Mouse (Mus musculus) macrophage (primary cell): Measurements from ENCODE around the gene Cep128. TPM values are rescaled to one million over a fixed set of nuclear protein-coding genes. Genes with fewer than 3 reads are reported as not detected.

Experiments
- H3K27ac ChIP-seq: fragments of 350-480 bp; formaldehyde crosslinking; 2 replicates; pipeline ENCODE4 v1.9.0; 2021
- H3K36me3 ChIP-seq: fragments of 350-480 bp; formaldehyde crosslinking; 2 replicates; pipeline ENCODE4 v1.9.0; 2021; ENCODE audit errors: inconsistent target
- H3K4me3 ChIP-seq: fragments of 350-480 bp; formaldehyde crosslinking; 2 replicates; pipeline ENCODE4 v1.9.0; 2021; ENCODE audit errors: inconsistent target
- H3K79me2 ChIP-seq: fragments of 350-480 bp; formaldehyde crosslinking; 2 replicates; pipeline ENCODE4 v1.9.0; 2021; ENCODE audit errors: inconsistent target
- WGBS: methylation state at CpG from one replicate; pipeline ENCODE4 v1.1.7; 2026; ENCODE audit warnings: inconsistent platforms; ENCODE audit not compliant: missing documents; 5-methylcytosine and 5-hydroxymethylcytosine counted together
- polyA plus RNA-seq: library from polyadenylated mRNA; stranded (reverse); fragments of 250-400 nt; gene quantifications from 3 replicates; pipeline ENCODE4 v1.2.4, GENCODE M21; 2018; ENCODE audit warnings: inconsistent platforms

Cep128 gene
- polyA plus RNA-seq, 1 experiment from 2014 or later = 17.9 TPM

DNA sequence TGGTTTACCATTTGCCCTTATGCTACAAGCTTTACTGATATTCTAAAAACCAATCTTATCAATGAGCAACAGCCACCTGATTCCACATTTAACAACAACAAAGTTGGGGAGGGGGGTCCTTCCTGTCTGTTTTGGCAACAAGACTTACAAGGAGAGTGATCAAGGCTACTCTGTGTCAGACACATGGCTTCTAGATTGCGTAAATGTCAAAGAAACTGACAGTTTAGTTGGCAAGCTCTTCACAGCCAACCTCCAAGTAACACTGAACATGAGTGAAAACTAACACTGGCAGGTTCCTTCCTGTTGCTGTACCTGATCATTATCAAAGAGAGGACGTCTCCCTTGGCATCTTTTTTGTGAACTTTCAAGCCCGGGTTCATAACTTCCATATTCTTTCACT is 115.2 kb downstream of the Cep128 start:
- Histone ChIP-seq H3K79me2 (no peaks in the 10 kb centered on the region), H3K27ac (no peak overlapping the region), H3K36me3 (no peaks in the 10 kb centered on the region), H3K4me3 (no peak overlapping the region)
- 48% methylated on average over 3 of the region's 3 CpGs for WGBS

DNA sequence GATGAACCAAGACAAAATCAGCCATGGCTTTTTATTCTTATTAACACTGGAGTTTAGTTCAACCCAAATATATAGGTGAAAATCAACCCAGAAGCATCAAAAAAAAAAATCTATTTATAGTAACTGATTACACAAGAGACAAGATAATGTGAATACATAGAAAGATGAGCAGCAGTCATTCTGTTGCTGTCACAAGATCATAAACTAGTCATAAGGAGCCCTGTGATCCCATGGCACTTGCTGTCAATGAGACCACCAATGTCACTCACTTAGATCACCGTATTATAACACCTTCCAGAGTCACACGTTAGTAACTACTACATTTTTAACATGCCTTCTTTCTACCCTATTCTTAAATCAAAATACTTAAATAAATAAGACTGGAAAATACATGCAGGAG is 118.2 kb downstream of the Cep128 start:
- H3K27ac ChIP-seq = peak overlapping the region; percentile 41
- WGBS = 71% methylated on average over 2 of the region's 2 CpGs
- no peaks in the 10 kb centered on the region for H3K79me2 ChIP-seq
- H3K36me3 ChIP-seq = no peaks in the 10 kb centered on the region
- H3K4me3 ChIP-seq = no peak overlapping the region

DNA sequence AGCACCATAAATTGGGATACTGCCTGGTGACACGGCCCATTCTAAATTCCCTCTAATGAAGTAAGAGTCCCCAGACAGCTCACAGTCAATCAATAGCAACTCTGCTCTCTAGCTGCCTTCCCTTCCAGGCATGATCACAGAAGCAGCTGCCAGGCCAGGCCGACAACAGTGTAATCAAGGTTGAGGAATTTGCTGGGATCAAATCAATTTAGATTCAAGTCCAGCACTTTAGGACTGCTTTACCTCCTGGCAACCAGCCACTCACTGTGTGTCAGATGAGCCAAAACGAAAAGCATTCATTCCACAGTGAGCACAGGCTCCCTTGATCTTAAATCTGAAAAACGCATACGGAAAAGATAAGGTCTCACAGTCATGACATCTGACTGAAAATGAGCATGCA is 118.7 kb downstream of the Cep128 start:
- Histone ChIP-seq H3K27ac (peak overlapping the region; percentile 35; the same call in 1 of the 2 replicates), H3K36me3 (no peaks in the 10 kb centered on the region), H3K4me3 (no peak overlapping the region), H3K79me2 (no peaks in the 10 kb centered on the region)
- 90% methylated on average over 5 of the region's 5 CpGs for WGBS

DNA sequence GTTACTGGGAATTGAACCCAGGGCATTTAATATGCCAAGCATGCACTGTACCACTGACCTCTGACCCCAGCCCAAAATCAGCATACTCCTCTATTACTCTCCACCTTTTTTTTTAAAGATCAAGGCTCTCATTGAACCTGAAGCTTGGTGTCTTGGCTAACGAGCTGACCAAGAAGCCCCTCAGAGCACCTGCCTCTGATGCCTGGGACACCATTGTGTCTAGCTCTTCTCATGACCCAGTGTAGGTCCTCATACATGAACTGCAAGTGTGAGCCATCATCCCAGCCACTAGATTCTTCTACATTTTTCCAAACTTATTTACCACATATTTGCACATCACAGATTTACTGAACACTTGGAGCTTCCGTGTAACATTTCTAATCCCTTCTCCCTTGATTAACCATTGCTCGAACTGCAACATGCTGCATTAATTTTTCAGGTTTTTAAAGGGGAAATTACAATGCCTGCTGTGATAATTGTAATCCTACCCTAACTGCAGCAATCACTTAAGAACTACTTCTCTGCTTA is 119.3 kb downstream of the Cep128 start:
- Histone ChIP-seq H3K27ac (no peak overlapping the region), H3K36me3 (no peaks in the 10 kb centered on the region), H3K79me2 (no peaks in the 10 kb centered on the region), H3K4me3 (no peak overlapping the region)
- 96% methylated on average over 3 of the region's 3 CpGs for WGBS

DNA sequence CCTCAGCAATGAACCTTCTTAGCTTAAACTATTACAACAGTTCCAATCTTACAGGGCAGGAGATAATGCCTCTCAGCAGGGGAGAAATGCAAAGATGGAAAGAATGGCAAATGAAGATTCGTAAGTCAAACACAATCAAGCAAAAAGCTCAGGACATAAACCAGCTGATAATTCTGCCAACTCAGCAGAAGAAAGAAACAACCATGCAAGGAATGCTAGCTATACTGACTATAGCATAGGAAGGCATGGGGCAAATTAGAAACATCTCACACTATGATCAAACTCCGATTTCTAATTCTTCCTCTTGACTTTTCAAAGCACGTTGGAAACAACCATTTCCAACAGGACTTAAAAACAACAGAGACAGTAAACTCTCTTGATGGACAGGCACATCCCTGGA is 120.5 kb downstream of the Cep128 start:
- H3K79me2 ChIP-seq = no peaks in the 10 kb centered on the region
- no peak overlapping the region for H3K4me3 ChIP-seq
- H3K27ac ChIP-seq = no peak overlapping the region
- H3K36me3 ChIP-seq = no peaks in the 10 kb centered on the region
- 90% methylated on average over 3 of the region's 3 CpGs for WGBS

DNA sequence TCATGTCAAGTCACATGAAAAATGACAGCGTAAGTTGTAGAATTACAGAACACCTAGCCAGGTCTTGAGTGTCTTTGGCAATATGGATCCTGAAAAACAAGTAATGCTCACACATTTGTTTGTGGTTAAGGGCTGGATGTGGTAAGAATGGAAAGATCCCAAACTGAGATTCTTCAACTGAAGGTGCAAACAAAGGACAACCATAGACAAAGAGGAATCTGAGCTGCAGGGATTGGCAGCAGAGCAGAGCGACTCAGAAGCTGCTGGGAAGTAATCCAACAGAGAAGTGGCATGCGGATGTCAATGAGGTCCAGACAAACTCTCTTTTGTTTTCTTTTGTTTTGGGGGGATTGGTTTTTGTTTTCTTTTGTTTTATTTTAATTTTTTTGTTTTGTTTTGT is 121.4 kb downstream of the Cep128 start:
- 90% methylated on average over 3 of the region's 3 CpGs for WGBS
- H3K79me2 ChIP-seq = no peaks in the 10 kb centered on the region
- no peak overlapping the region for H3K4me3 ChIP-seq

DNA sequence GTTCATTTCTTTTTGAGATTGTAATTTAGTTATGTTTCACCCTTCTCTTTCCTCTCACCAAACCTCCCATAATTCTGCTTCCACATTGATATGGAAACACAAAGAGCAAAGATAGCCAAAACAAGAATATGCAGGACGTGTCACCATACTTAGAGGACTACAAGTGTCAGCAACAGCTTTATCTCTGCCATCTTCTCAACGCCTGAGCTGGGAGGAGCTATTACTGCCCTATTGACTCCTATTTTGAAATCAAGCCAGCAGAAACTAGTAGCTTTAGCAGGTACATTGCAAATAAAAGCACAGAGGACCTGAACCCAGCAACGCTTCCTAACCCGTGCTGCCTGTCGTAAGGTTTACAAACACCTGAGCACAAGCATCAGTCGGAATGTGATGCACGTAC is 127.9 kb downstream of the Cep128 start:
- H3K36me3 ChIP-seq = no peaks in the 10 kb centered on the region
- no peak overlapping the region for H3K27ac ChIP-seq
- H3K4me3 ChIP-seq = no peak overlapping the region
- 93% methylated on average over 7 of the region's 7 CpGs for WGBS
- no peaks in the 10 kb centered on the region for H3K79me2 ChIP-seq

More for the DNA sequence above, 121.4 kb downstream of the Cep128 start:
- H3K36me3 ChIP-seq = no peaks in the 10 kb centered on the region
- no peak overlapping the region for H3K27ac ChIP-seq

DNA sequence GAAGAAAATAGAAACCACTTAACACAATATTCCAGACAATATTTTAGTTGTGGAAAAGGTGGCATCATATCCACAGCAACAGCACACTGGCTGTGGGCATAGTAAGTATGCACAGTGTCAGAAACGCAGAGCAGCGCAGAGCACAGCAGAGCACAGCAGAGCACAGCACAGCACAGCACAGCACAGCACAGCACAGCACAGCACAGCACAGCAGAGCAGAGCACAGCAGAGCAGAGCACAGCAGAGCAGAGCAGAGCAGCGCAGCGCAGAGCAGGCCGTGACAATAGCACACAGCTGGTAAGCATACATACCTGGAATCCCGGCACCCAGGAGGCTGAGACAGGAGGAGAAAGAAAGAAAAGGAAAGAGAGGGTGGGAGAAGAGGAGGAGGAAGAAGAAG is 129.4 kb downstream of the Cep128 start:
- Histone ChIP-seq H3K79me2 (no peaks in the 10 kb centered on the region), H3K27ac (no peak overlapping the region), H3K36me3 (no peaks in the 10 kb centered on the region), H3K4me3 (no peak overlapping the region)
- 98% methylated on average over 5 of the region's 6 CpGs for WGBS

DNA sequence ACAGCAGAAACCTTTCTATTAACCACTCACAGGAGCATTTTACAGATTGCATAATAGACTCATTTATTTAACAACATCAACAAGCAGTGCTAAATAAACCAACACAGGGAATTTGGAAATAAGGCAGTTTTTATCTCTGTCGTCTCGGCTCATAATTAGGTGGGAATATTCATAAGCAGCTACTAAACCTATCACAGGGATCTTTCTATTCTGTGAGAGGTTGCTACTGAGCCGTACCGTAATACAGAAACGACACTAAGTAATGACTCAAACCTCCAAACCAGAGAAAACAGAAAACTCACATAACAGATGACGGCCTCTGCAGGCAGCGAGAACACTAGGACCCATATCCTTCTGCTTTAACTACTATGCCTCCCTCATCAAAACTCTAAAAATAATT is 163.6 kb downstream of the Cep128 start:
- WGBS = 96% methylated on average over 7 of the region's 7 CpGs
- H3K27ac ChIP-seq = no peak overlapping the region
- H3K36me3 ChIP-seq = no peaks in the 10 kb centered on the region
- no peaks in the 10 kb centered on the region for H3K79me2 ChIP-seq
- no peak overlapping the region for H3K4me3 ChIP-seq

DNA sequence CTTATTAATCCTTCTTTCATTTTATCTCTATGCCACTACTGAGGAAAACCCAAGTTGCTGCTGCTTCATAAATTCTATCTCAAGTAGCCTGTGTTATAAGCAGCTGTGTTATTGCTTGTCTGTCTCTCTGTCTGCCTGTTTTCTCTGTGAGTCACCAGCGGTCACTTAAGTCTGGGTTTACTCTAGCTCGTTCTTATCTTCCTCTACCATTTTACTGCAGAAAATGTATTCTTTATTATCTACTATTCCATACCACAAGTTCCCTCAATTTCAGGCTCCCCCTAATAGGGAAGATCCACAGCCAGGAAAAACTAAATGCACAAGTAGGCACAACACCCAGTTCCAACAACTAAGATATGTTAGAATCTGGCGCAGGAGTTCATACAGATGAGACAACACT is 178.7 kb downstream of the Cep128 start:
- no peaks in the 10 kb centered on the region for H3K36me3 ChIP-seq
- no peaks in the 10 kb centered on the region for H3K79me2 ChIP-seq
- H3K27ac ChIP-seq = no peak overlapping the region
- WGBS = 92% methylated on average over 3 of the region's 3 CpGs
- H3K4me3 ChIP-seq = no peak overlapping the region

DNA sequence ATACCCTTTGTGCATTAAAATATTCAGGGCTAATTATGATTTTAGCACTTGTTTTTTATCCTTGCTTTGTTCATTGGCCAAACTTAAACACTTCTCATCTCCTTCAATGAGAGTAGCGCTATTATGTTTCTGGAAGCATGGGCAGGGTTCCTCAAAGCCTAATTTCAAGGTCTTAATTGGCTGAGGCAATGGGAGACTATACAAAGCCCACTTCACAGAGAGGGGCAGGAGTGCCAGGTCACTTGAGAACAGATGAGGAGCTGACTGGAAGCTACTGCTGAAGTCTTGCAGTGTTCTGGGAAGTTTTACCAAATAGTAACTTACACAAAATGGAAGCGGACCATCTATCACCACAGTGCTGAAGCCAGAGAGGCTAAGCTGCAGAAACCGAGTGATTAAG is 179.9 kb downstream of the Cep128 start:
- 96% methylated on average over 3 of the region's 3 CpGs for WGBS
- H3K27ac ChIP-seq = no peak overlapping the region
- H3K4me3 ChIP-seq = no peak overlapping the region
- no peaks in the 10 kb centered on the region for H3K36me3 ChIP-seq
- H3K79me2 ChIP-seq = no peaks in the 10 kb centered on the region

DNA sequence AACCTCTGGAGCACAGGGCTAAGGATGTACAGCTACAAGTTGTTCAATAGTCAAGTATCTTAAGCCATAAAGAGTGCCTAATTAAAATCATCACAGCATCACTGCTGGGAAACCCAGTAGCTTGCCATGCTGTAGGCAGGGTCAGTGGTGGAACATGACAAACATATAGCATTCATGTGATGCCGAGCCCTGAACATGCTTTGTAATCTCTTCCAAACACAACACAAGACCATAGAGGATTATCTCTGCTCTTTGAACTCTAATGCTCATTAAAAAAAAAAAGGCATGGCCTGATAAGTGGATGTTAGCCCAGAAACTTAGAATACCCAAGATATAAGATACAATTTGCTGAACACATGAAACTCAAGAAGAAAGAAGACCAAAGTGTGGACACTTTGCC is 181.7 kb downstream of the Cep128 start:
- WGBS = 94% methylated on average over 1 of the region's 1 CpGs
- Histone ChIP-seq H3K79me2 (no peaks in the 10 kb centered on the region), H3K36me3 (no peaks in the 10 kb centered on the region), H3K27ac (no peak overlapping the region), H3K4me3 (no peak overlapping the region)

DNA sequence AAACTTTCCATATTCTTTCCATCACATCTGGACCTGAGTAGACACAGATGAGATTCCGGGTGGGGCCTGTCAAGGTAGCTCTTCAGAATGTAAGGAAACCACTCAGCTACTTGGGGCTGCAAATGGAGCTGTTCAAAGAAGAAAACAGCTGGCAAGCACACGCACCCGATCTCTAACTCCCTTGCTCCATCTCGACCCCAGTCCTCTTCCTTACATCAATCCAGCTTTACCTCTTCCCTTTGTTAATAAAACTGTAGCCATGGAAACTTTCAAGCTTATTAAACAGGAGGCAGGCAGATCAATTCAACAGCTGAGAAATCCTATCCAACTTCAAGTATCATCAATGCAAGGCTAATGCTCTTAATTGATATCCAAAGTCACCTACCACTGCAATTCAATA is 195.1 kb downstream of the Cep128 start:
- Histone ChIP-seq H3K4me3 (no peak overlapping the region), H3K79me2 (no peaks in the 10 kb centered on the region), H3K27ac (no peak overlapping the region), H3K36me3 (no peaks in the 10 kb centered on the region)
- WGBS = 100% methylated on average over 4 of the region's 4 CpGs

DNA sequence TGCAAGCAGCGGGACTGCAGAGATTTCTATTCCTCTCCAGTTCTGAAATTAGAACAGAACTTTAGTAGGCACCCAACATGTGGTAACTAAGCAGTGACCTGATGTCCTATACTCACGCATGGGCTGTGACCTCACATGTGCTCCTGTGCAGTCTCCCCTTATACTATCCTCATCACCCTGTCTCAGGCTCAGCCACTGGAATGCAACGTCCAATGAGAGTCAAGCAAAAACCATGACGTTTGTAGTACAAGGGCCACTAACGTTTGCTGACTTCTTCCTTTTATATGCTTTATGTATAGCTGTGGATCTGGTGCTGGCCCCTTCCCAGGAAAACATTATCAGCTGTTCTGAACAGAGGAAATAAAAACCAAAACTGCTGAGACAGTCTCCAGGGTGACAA is 198.6 kb downstream of the Cep128 start:
- WGBS = 86% methylated on average over 5 of the region's 5 CpGs
- no peaks in the 10 kb centered on the region for H3K36me3 ChIP-seq

DNA sequence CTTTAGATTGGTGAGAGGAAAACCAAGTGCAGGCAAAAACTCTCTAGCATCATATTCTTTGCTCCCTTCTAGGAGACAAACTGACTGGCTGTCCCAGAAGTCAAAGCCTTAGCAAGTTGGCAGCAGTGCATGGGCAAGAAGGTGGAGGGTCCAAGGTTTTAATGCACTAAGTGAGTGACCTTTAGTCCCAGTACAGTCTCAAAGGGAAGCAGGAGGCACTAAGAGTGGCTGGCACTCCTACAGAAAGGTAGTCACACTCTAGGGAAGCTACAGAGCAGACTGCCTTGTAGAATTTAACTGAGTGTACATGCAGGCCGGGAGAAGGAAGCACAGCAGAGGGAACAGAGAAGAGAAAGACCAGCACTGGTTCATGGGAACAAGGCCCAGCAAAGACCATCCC is 199.6 kb downstream of the Cep128 start:
- Histone ChIP-seq H3K27ac (peak overlapping the region; percentile 42; the same call in 1 of the 2 replicates), H3K79me2 (no peaks in the 10 kb centered on the region), H3K36me3 (no peaks in the 10 kb centered on the region), H3K4me3 (no peak overlapping the region)
- WGBS = 94% methylated on average over 1 of the region's 1 CpGs

More for the DNA sequence above, 198.6 kb downstream of the Cep128 start:
- H3K4me3 ChIP-seq = no peak overlapping the region
- no peak overlapping the region for H3K27ac ChIP-seq
- no peaks in the 10 kb centered on the region for H3K79me2 ChIP-seq

DNA sequence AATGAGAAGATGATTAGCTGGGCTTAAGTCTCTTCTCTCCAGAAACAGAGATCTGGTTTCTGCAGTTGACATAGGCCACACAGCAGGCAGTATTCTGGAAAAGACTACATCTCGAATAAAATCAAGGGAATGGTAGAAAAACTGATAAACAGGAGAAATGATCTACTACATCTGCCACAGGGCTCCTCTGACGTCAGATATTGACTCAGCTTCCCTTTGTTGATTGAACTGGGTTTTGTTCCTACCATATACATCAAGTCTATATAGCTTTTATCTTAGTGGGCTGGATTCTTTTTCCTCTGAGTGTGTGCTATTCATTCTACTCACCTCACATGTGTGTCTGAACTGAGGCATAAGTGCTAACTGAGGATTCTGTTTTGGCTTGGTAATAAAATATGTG is 200.3 kb downstream of the Cep128 start:
- Histone ChIP-seq H3K4me3 (no peak overlapping the region), H3K27ac (peak overlapping the region; percentile 42), H3K79me2 (no peaks in the 10 kb centered on the region), H3K36me3 (no peaks in the 10 kb centered on the region)
- 80% methylated on average over 2 of the region's 2 CpGs for WGBS
